Mouse (Mus musculus) heart, adult 2 months (tissue): Measurements from ENCODE around the gene Clint1. TPM values are rescaled to one million over a fixed set of nuclear protein-coding genes. Genes with fewer than 3 reads are reported as not detected.
A peak's percentile ranks its signal among the peaks of the same experiment; 100 is the strongest.

Experiments
- DNase-seq, 2 experiments: peaks; one replicate each; pipeline ENCODE4 v3.0.0; 2021
- H3K27ac ChIP-seq: fragments of 200-600 bp; 2 replicates; pipeline ENCODE4 v1.8.1; 2022
- H3K27me3 ChIP-seq: fragments of 200-500 bp; 2 replicates; pipeline ENCODE4 v1.6.1; 2012; ENCODE audit warnings: mild to moderate bottlenecking, low read length, inconsistent platforms, mixed read lengths; ENCODE audit not compliant: control insufficient read depth, insufficient read depth
- H3K36me3 ChIP-seq: fragments of 200-500 bp; 2 replicates; pipeline ENCODE4 v1.6.1; 2012; ENCODE audit warnings: low read length, inconsistent platforms; ENCODE audit not compliant: control insufficient read depth, insufficient read depth
- H3K4me1 ChIP-seq: fragments of 200-500 bp; 2 replicates; pipeline ENCODE4 v1.6.1; 2011; ENCODE audit warnings: low read length; ENCODE audit not compliant: control insufficient read depth, insufficient read depth
- H3K4me3 ChIP-seq: fragments of 200-600 bp; 2 replicates; pipeline ENCODE4 v1.8.1; 2022
- H3K79me2 ChIP-seq: fragments of 200-500 bp; replicated peaks from 2 replicates; pipeline ENCODE4 v1.6.1; 2012; ENCODE audit warnings: mild to moderate bottlenecking, inconsistent platforms, low read length, moderate library complexity, mixed read lengths; ENCODE audit not compliant: control insufficient read depth, insufficient read depth
- H3K9ac ChIP-seq: fragments of 200-500 bp; 2 replicates; pipeline ENCODE4 v1.6.1; 2012; ENCODE audit warnings: low read depth, mild to moderate bottlenecking, control low read depth, inconsistent platforms, low read length, mixed read lengths
- CTCF ChIP-seq: fragments of 200-600 bp; IDR thresholded peaks from 2 replicates; pipeline ENCODE4 v1.8.1; 2022; ENCODE audit warnings: antibody characterized with exemption, mild to moderate bottlenecking, moderate library complexity
- EP300 ChIP-seq: fragments of 200-500 bp; IDR thresholded peaks from 2 replicates; pipeline ENCODE4 v1.6.1; 2011; ENCODE audit warnings: low read depth, low read length, control low read depth; ENCODE audit not compliant: insufficient read depth
- POLR2A ChIP-seq: fragments of 200-500 bp; IDR thresholded peaks from 2 replicates; pipeline ENCODE4 v1.6.1; 2011; ENCODE audit warnings: mild to moderate bottlenecking, low read depth, low read length, control low read depth; ENCODE audit not compliant: insufficient read depth
- WGBS: fragments of 180-500 bp; shearing (Covaris S2); methylation state at CpG from one replicate; pipeline ENCODE4 v1.1.7; 2018; 5-methylcytosine and 5-hydroxymethylcytosine counted together
- intact Hi-C: fragments of 180-260 bp; cut with DNase I; formaldehyde crosslinking; loops from one replicate; pipeline ENCODE4 v1.15.1; 2025
- long read RNA-seq: library from polyadenylated mRNA; stranded (forward); transcript quantifications from one replicate; pipeline ENCODE4 v2.0.0, GENCODE M21; 2021
- polyA plus RNA-seq: library from polyadenylated mRNA; depleted of rRNA; stranded (reverse); fragments of >200 nt; gene quantifications from 2 replicates; pipeline ENCODE4 v1.2.3, GENCODE M21; 2012; rRNA removed
- total RNA-seq, 2 experiments: library from RNA; stranded (reverse); gene quantifications; 2 replicates each; pipeline ENCODE4 v1.2.3; 2021

The Clint1 gene
- total RNA-seq (10 to 100 TPM; 42.0 to 45.7 TPM), polyA plus RNA-seq (29.5 and 41.1 TPM in 2 replicates)
- long read RNA-seq, transcript Clint1-202 (12 exons, 3,365 nt): minor isoform, 41 of 123 reads
- long read RNA-seq, transcript Clint1-201 (12 exons, 3,311 nt): major isoform, 66 of 123 reads
- long read RNA-seq, partial matches to known transcripts: 3 of 123 reads
- long read RNA-seq, other reads (novel, unspliced or antisense): 13 of 123 reads

DNA sequence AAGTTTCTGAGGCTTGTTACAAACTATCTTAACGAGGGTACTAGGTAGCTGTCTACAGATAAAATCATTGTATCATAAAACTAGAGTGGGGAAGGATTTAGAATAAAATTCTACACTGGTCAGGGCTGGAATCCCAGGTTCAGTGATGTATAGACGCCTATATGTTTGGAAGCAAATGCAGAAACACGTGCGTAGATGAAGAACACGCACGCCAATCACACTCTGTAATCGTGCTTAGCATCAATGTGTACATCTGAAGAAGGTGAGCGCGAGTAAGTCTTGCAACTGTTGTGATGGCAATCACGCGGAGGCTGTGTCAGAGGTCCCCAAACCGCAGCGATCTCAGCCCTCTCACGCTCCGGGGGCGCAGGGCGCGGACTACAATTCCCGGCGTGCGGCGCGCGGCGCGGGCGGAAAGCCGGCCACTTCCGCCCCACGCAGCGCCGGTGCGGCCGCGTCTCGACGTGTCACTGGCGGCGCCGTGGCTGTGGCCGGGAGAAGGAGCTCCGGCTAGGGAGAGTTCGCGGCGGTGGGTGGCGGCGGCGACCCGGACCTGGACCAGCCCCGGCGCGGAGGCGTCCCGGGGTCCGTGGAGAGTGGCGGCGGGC lies at the start of gene Clint1:
Clint1 (plus strand) TSS at position 536 of the 608 bp plus-strand sequence.
- TF ChIP-seq EP300 (no peak), CTCF (no peak), POLR2A (peak; percentile 43; the same call in 1 of the 2 replicates)
- H3K4me3 ChIP-seq: peak within 1 kb of the TSS; percentile 81
- intact Hi-C loops: no loop called here
- H3K79me2 ChIP-seq: peaks cover 3% of the 10 kb centered on the region
- DNase-seq: peak; percentile 90
- peak within 1 kb of the TSS; percentile 96 for H3K9ac ChIP-seq
- peaks cover 8% of the 10 kb centered on the region for H3K4me1 ChIP-seq
- H3K36me3 ChIP-seq: peaks cover 19% of the 10 kb centered on the region
- H3K27me3 ChIP-seq: no peaks in the 10 kb centered on the region
- WGBS: under 1% methylated on average over 54 of the region's 57 CpGs
- peak within 1 kb of the TSS; percentile 85 for H3K27ac ChIP-seq

DNA sequence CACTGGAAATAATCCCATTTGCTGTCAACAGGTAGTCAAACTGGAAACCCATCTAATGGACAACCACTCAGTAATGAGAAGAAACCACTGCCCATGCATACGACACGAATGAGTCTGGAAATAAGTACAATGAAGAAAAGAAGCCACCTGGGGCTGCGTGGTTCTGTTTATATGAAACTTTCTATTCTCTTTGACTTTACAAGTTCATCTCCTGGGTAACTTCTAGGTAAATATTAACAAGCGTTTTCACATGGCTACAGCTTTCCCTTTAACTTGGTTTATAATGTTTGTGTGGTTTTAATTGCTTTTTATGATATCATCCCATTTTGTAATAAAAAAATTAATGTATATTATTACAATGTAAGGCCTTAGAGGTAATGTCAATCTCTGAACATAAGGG lies 47.8 kb upstream of the Clint1 start:
- H3K36me3 ChIP-seq: no peaks in the 10 kb centered on the region; the same call in 1 of the 2 replicates
- H3K4me1 ChIP-seq: peaks cover 3% of the 10 kb centered on the region
- WGBS: 83% methylated on average over 4 of the region's 4 CpGs
- H3K9ac ChIP-seq: no peak overlapping the region
- no peak overlapping the region for H3K4me3 ChIP-seq
- no peaks in the 10 kb centered on the region for H3K27me3 ChIP-seq
- H3K79me2 ChIP-seq: no peaks in the 10 kb centered on the region
- no peak for DNase-seq
- H3K27ac ChIP-seq: no peak overlapping the region
- TF ChIP-seq POLR2A: no peak
- TF ChIP-seq CTCF: no peak
- TF ChIP-seq EP300: no peak
- intact Hi-C loops: no loop called here

DNA sequence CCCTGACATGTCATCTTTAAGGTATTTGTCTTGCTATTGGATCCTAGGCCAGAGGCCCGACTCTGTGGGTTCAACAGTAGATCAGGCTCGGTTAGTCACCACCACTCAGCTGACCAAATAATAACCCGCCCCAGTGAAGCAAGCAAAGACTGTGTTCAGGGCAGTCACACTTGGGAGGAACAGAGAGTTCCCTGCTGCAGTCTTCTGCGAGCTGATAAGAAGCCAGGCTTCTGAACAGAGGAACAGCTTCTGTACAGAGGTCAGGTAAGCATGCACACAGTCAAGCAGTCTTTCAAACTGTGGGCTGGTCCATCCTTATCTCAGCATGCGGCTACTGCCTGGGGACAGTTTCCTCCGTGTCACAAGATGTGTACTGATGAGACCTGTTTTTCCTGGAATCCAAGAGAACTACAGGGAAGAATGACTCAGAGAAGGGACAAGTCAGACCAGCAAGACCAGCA lies 46.5 kb upstream of the Clint1 start:
- Histone ChIP-seq H3K79me2 (no peaks in the 10 kb centered on the region), H3K9ac (no peak overlapping the region), H3K36me3 (no peaks in the 10 kb centered on the region; the same call in 1 of the 2 replicates), H3K27ac (no peak overlapping the region), H3K27me3 (no peaks in the 10 kb centered on the region), H3K4me1 (peaks cover 3% of the 10 kb centered on the region), H3K4me3 (no peak overlapping the region)
- WGBS: 38% methylated on average over 6 of the region's 6 CpGs
- peak in 1 of 2 experiments; percentile 12 for DNase-seq
- TF ChIP-seq EP300: 0 out of 2 replicates have a peak, but pooled peaks have one; percentile 17
- no peak for TF ChIP-seq POLR2A
- intact Hi-C loops: no loop called here

DNA sequence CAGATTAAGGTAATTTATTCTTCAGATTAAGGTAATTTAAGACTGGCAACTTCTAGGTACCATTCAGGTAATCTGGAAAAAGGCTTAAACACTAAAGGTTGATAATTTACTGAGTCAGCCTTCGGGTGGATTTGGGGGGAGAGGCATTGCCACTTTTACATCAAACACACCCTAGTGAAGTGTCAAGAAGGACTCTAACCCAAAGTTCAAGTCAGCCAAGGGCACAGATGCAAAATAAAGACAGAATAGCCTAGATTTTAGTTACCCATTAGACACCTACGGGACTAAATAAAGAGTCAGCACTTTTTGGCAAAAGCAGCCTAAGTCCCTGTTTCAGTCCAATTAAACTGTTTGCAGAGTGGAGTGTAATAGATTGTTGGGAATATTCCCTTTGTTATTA lies 46.0 kb upstream of the Clint1 start:
- Histone ChIP-seq H3K27me3 (no peaks in the 10 kb centered on the region), H3K27ac (no peak overlapping the region), H3K4me1 (peaks cover 3% of the 10 kb centered on the region), H3K79me2 (no peaks in the 10 kb centered on the region), H3K4me3 (no peak overlapping the region), H3K36me3 (no peaks in the 10 kb centered on the region; the same call in 1 of the 2 replicates), H3K9ac (no peak overlapping the region)
- no peak for TF ChIP-seq EP300
- no peak for TF ChIP-seq POLR2A
- TF ChIP-seq CTCF: no peak
- no peak for DNase-seq
- intact Hi-C loops: no loop called here
- WGBS: 86% methylated on average over 2 of the region's 2 CpGs

DNA sequence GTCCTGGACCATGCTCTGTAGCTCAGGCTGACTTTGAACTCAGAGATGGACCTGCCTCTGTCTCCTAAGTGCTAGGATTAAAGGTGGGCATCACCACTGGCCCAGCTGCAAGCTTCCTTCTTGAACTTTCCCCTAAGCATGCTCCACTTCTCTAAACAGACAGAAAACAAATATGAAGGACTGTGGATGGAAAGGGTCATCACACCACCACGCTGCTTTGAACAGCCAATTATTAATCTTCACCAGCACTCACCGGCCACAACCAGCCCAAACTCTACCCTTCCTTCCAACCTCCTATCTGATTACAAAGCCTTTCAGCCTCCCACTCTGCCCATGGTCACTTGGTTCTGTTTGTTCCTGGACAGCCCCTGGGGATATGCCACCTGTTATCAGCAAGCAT lies 45.6 kb upstream of the Clint1 start:
- no peaks in the 10 kb centered on the region for H3K79me2 ChIP-seq
- intact Hi-C loops: no loop called here
- H3K9ac ChIP-seq: no peak overlapping the region
- 84% methylated on average over 2 of the region's 2 CpGs for WGBS
- no peak for DNase-seq
- no peaks in the 10 kb centered on the region for H3K27me3 ChIP-seq
- no peak for TF ChIP-seq EP300
- TF ChIP-seq CTCF: no peak
- TF ChIP-seq POLR2A: no peak
- H3K27ac ChIP-seq: no peak overlapping the region
- no peaks in the 10 kb centered on the region; the same call in 1 of the 2 replicates for H3K36me3 ChIP-seq
- no peak overlapping the region for H3K4me3 ChIP-seq
- peaks cover 3% of the 10 kb centered on the region for H3K4me1 ChIP-seq

DNA sequence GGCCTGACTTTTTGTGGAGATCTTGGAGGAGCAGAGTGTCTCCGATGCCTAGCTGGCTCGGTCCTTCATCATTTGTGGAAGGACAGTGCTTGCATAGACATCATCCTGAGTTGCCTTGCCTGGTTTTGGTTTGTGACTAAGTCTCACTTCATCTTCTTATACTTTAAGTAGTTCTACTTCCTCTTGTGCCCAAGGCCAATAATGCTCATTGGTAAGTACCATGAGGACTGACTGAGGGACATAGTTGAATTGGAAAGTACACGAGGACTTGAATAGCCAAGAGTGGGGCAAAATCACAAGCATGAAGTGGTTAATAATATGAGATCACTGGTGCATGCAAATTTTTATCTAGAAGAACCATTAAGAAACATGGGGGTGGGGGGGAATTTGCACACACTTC lies 45.0 kb upstream of the Clint1 start:
- Histone ChIP-seq H3K4me1 (peaks cover 3% of the 10 kb centered on the region), H3K36me3 (no peaks in the 10 kb centered on the region; the same call in 1 of the 2 replicates), H3K79me2 (no peaks in the 10 kb centered on the region), H3K4me3 (no peak overlapping the region), H3K27me3 (no peaks in the 10 kb centered on the region), H3K9ac (no peak overlapping the region), H3K27ac (no peak overlapping the region)
- no peak for DNase-seq
- intact Hi-C loops: no loop called here
- WGBS: 86% methylated on average over 3 of the region's 3 CpGs
- TF ChIP-seq POLR2A (no peak), EP300 (no peak), CTCF (no peak)
